In the genomic region with DNA sequence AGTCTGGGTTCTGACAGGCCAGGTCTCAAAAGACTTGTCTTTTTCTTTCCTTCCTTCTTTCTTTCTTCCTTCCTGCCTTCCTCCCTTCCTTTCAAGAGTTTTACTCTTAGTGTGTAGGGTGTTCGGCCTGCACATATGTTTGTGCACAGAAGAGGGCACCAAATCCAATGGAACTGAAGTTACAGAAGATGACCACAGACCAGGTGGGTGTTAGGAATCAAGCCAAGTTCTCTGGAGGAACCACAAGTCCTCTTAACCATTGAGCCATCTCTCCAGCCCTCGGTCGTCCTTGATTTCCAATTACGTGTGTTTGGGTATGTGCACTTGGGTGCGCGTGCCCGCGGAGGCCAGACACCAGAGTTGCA, we compare ENCODE assay signal across 7 mouse cellular contexts. TPM values are rescaled to one million over a fixed set of nuclear protein-coding genes. Genes with fewer than 3 reads are reported as not detected.
DNase-seq lines count a peak whose midpoint lies in the region; ATAC-seq and TF ChIP-seq lines count a peak whose summit lies in the region.

No protein-coding gene starts in this region.

- H3K9ac ChIP-seq in liver, embryonic 11.5 days (ENCODE audit: low read depth, low read length): peak overlapping the region; percentile 95
- peak overlapping the region; percentile 97 for H3K9ac ChIP-seq in stomach, postnatal 0 days (ENCODE audit: low read length)

- no peak for TF ChIP-seq CTCF in spleen, adult 2 months (IDR thresholded peaks at IDR 0.05; ENCODE audit: extremely low read depth, insufficient read depth, insufficient read length, insufficient replicate concordance)
- TF ChIP-seq CTCF in stomach, postnatal 0 days (IDR thresholded peaks at IDR 0.05; ENCODE audit: low read depth): no peak

- ATAC-seq in erythroid progenitor cell, adult 5-6 weeks (replicated peaks; ENCODE audit: low FRiP score, poor library complexity, severe bottlenecking): 0 out of 2 replicates have a peak, but pooled peaks have one; percentile 7
- ATAC-seq in liver, embryonic 11.5 days (replicated peaks; ENCODE audit: low FRiP score): no peak
- peak; percentile 71 for ATAC-seq in stomach, postnatal 0 days (ENCODE audit: low FRiP score, low TSS enrichment)

- no peaks in the 10 kb centered on the region for H3K36me3 ChIP-seq in spleen, adult 2 months (ENCODE audit: control insufficient read depth, insufficient read depth, low read length)
- H3K36me3 ChIP-seq in liver, embryonic 11.5 days (ENCODE audit: control insufficient read depth, insufficient read depth, low read length): no peaks in the 10 kb centered on the region
- no peaks in the 10 kb centered on the region for H3K36me3 ChIP-seq in stomach, postnatal 0 days (ENCODE audit: control insufficient read depth, insufficient read depth, low read length)

- WGBS in spleen, adult 2 months: 6% methylated on average over 8 of the region's 8 CpGs
- 8% methylated on average over 8 of the region's 8 CpGs for WGBS in liver, embryonic 11.5 days
- WGBS in stomach, postnatal 0 days: 6% methylated on average over 8 of the region's 8 CpGs

- DNase-seq in spleen, adult 2 months (ENCODE audit: low read depth in 1 of 2, low spot score in 2 of 2): peak in 1 of 2 experiments; percentile 37
- DNase-seq in spleen, postnatal 36 days (ENCODE audit: low spot score in 2 of 2): no peak
- DNase-seq in liver, embryonic 11.5 days (ENCODE audit: low spot score): no peak
- no peak for DNase-seq in stomach, postnatal 0 days (ENCODE audit: low spot score)
- no peak for DNase-seq in layer of hippocampus, adult 11-12 months (ENCODE audit: low spot score)
- DNase-seq in right cerebral cortex, adult 18-20 months: no peak

- H3K27me3 ChIP-seq in spleen, adult 2 months (ENCODE audit: control insufficient read depth, insufficient read depth, low read length): no peaks in the 10 kb centered on the region
- H3K27me3 ChIP-seq in liver, embryonic 11.5 days (replicated peaks; ENCODE audit: control insufficient read depth, insufficient read depth, low read length): no peaks in the 10 kb centered on the region
- H3K27me3 ChIP-seq in stomach, postnatal 0 days (ENCODE audit: control insufficient read depth, insufficient read depth, low read length): no peaks in the 10 kb centered on the region

- H3K9me3 ChIP-seq in liver, embryonic 11.5 days (ENCODE audit: control insufficient read depth, low read length): no peaks in the 10 kb centered on the region
- no peaks in the 10 kb centered on the region for H3K9me3 ChIP-seq in stomach, postnatal 0 days (ENCODE audit: control insufficient read depth, low read length)

- peaks cover 2% of the 10 kb centered on the region; the same call in 1 of the 2 replicates for H3K4me1 ChIP-seq in spleen, adult 2 months (ENCODE audit: control insufficient read depth, insufficient read depth, insufficient read length)
- peaks cover 7% of the 10 kb centered on the region for H3K4me1 ChIP-seq in liver, embryonic 11.5 days (replicated peaks; ENCODE audit: control insufficient read depth, insufficient read depth, low read length)
- H3K4me1 ChIP-seq in stomach, postnatal 0 days (replicated peaks; ENCODE audit: control insufficient read depth, insufficient read depth): no peaks in the 10 kb centered on the region

- peak overlapping the region; percentile 85 for H3K4me3 ChIP-seq in spleen, adult 2 months (ENCODE audit: extremely low read depth, insufficient read depth, insufficient read length)
- H3K4me3 ChIP-seq in liver, embryonic 11.5 days (ENCODE audit: low read depth, low read length): peak overlapping the region; percentile 90
- peak overlapping the region; percentile 90 for H3K4me3 ChIP-seq in stomach, postnatal 0 days (ENCODE audit: low read depth, low read length)

- no peak for TF ChIP-seq EP300 in stomach, postnatal 0 days (optimal IDR thresholded peaks at IDR 0.05)

- peak overlapping the region; percentile 71 for H3K4me2 ChIP-seq in liver, embryonic 11.5 days
- peak overlapping the region; percentile 84 for H3K4me2 ChIP-seq in stomach, postnatal 0 days (replicated peaks; ENCODE audit: low read depth)

- H3K27ac ChIP-seq in spleen, adult 2 months (ENCODE audit: insufficient read depth, low read length): peak overlapping the region; percentile 82; the same call in 1 of the 2 replicates
- peak overlapping the region; percentile 92; the same call in 1 of the 2 replicates for H3K27ac ChIP-seq in liver, embryonic 11.5 days (ENCODE audit: low read depth, low read length)
- H3K27ac ChIP-seq in stomach, postnatal 0 days (replicated peaks): peak overlapping the region; percentile 99

- no peak for TF ChIP-seq POLR2A in spleen, adult 2 months (IDR thresholded peaks at IDR 0.05; ENCODE audit: low read depth, low read length)

RNA-seq across cellular contexts. Expression of a gene that starts 0.5 kb away (rescaled TPM):
- 1.5 TPM in 2 replicates for polyA plus RNA-seq in spleen, adult 2 months (2012; rRNA removed)
- 0.84 and 2.2 TPM in 2 replicates for total RNA-seq in erythroid progenitor cell, adult 5-6 weeks (2015; ENCODE audit: low replicate concordance)
- 0.64 and 1.4 TPM in 2 replicates for total RNA-seq in erythroid progenitor cell, adult 5-6 weeks (2017; ENCODE audit: low replicate concordance)
- polyA plus RNA-seq in liver, embryonic 11.5 days (2014; fragmentation: Nextera tagmentation; extraction: Ambion mirVana): 6.4 and 7.4 TPM in 2 replicates
- polyA plus RNA-seq in stomach, postnatal 0 days (2015; fragmentation: Nextera tagmentation; extraction: Ambion mirVana): 4.0 and 4.3 TPM in 2 replicates

RNA-seq across cellular contexts. Expression of a gene that starts 51.1 kb away (rescaled TPM):
- 17.3 and 17.4 TPM in 2 replicates for polyA plus RNA-seq in spleen, adult 2 months (2012; rRNA removed)
- total RNA-seq in erythroid progenitor cell, adult 5-6 weeks (2015; ENCODE audit: low replicate concordance): 33.9 and 44.4 TPM in 2 replicates
- 56.6 and 63.0 TPM in 2 replicates for total RNA-seq in erythroid progenitor cell, adult 5-6 weeks (2017; ENCODE audit: low replicate concordance)
- polyA plus RNA-seq in liver, embryonic 11.5 days (2014; fragmentation: Nextera tagmentation; extraction: Ambion mirVana): 419 and 432 TPM in 2 replicates
- polyA plus RNA-seq in stomach, postnatal 0 days (2015; fragmentation: Nextera tagmentation; extraction: Ambion mirVana): 409 and 448 TPM in 2 replicates

Comparison
In these comparisons a context has a peak if more than half of its experiments do, and no peak if none do; other contexts are left out.
1. RNA of a gene that starts 51.1 kb away (polyA plus RNA-seq): 409 to 448 TPM in stomach, postnatal 0 days and 419 to 432 TPM in liver, embryonic 11.5 days; 17.3 to 17.4 TPM in spleen, adult 2 months; every median in the first group is over 10 times any median in the second.
2. Peak in every context shown above with its lines, with median percentiles within 50 percentile points of each other: H3K27ac ChIP-seq and H3K4me3 ChIP-seq.